Mouse (Mus musculus) T-helper 2 cell (primary cell): ENCODE measurements around the gene Zp3.

Experiments
- in situ Hi-C: fragments of 300-600 bp; cut with MboI, MseI; formaldehyde crosslinking; loops from one replicate; pipeline ENCODE4 v1.15.1; 2025; ENCODE audit warnings: high pct_unique_total_duplicates

Zp3 gene

DNA sequence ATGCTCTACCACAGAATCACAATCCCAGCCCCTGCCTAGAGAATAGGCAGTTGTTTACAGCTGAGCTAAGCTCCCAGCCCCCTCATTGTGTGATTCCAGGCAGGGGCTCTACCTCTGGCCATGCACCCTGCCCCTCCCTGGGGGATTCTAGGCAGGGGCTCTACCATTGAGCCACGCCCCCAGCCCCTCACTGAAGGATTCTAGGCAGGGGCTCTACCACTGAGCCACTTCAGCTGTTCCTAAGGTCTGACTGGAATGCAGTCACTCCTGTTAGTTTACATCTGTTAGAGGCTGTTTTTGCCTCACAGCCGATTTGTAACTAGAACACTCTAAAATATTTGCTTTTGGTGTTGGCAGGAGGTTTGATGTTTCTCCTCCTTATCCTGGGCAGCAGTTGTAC is 22.4 kb downstream of the Zp3 start:
- in situ Hi-C loops = no loop called here

DNA sequence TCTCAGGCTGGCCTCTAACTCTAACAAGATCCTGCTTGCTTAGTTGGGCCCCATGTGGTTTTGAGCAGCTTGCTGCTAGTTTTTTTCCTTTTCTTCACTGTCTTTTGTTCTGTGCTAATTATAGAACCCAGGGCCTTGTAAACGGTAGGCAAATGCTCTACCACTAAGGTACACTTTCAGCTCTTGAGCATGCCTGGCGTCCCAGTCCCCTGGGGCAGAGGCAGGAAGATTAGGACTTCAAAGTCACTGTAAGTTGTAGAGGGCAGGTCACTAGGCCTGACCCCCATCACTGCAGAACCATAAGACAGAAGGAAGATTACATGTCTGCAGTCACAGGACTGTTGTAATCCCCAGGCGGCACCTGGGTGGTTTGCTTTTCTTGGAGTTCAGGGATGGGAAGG is 22.9 kb downstream of the Zp3 start:
- in situ Hi-C loops = no loop called here

DNA sequence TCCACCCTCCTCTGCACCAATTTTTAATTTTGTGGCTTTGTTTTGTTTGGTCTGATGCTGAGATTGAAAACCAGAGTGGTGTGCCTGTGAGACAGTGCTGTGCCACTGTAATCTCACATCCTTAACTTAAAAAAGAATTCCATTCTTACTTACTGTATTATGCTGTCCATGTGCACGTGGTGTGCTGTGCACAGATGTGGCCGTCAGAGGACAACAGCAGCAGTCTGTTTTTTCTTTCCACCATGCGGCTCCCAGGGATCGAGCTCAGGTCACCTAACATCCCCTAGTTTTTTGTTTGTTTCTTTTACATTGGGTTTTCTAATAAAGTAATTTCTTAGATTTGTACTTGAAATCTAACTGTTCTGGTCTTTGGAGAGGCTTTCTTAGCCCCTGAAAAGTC is 24.6 kb downstream of the Zp3 start:
- in situ Hi-C loops = no loop called here

DNA sequence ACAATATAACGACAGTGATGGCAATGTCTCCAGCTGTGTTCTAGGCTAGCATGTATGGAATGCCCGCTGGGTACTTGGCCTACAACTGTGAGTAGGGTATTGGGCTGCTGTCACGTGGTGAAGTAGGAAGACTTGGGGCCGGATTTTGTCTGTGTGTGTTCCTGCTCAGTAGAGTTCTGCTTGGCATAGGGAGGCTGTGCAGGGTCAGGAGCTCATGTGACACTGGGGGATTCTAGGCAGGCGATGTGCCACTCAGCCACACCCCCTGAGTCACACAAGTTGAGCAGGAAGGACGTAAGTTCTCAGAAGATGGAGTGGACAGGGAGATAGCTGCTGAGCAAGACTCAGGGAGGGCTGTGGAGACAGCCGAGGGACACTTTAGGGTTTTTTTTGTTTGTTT is 27.8 kb downstream of the Zp3 start:
- in situ Hi-C loops = no loop called here

DNA sequence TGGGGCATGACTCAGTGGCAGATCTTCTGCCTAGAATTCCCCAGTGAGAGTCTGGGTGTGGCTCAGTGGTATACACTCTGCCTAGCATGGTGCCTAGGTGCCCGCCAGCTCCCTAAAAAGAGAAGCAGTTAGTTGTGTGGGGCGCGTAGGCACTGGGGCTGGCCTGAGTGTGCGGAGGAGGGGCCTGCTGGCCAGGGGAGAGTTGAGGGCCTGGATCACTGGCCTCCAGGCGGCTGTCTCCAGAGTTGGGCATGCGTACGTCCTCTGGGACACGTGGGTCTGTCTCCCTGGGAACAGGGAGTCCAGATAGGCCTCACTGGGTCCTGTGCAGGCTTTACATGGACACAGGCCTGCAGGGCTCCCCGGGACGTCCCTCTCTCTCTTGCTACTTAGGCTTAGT is 35.0 kb downstream of the Zp3 start:
- in situ Hi-C loops = no loop called here

DNA sequence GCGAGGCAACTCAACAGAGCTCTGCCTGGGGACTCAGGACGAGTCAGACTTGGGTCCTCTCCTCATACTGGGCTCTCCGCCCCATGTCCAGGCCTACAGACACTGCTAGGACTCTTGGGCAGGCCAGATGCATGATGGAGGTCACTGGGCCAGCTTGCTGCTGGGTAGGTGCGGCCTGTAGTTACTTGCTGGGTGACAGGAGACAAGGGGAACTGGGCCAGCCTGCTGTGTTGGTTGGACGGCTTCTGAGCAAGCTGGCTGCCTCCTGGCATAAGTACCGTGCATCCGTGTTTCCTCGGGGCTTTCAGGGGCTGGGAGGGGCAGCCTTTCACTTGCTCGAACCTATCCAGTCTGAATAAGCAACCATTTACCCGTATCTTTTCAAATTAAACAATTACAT is 35.7 kb downstream of the Zp3 start:
- in situ Hi-C loops = no loop called here

DNA sequence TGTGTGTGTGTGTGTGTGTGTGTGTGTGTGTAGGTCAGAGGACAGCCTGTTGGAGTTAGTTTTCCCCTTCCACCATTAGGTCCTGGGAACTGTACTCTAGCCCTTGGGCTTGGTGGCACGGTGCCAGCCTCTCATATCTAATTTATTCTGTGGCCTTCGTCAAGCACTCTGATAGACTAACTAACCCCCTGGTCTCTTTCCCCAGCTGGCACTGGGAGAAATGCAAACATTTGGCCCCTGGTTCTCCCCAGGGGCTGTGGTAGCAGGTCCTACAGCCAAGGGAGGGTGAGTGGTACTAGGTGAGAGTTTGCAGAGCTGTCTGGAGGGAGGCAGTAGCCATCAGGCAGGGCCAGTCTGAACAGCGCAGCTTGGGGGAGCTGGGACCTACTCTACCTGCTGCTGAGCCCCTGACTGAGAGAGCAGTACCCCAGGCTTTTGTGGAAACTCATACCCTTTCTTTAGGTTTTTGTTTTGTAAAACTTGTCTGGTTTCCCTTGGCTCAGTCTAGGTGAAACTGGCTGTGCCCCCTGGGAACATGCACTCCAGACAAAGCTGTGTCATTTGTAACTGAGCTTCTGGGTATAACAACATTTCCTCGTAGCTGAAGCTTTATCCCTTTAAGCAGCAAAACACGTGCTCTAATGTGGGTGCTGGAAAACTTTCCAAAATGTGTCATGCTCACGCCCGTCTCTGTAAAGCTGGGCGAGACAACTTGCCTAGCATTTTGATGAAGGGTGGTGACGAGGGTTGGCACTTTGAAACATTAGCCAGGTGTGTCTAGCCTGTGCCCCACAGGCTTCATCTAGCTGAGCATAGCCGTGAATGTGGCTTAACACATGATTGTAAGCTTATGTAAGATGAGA is 36.3 kb downstream of the Zp3 start:
- in situ Hi-C loops = no loop called here

DNA sequence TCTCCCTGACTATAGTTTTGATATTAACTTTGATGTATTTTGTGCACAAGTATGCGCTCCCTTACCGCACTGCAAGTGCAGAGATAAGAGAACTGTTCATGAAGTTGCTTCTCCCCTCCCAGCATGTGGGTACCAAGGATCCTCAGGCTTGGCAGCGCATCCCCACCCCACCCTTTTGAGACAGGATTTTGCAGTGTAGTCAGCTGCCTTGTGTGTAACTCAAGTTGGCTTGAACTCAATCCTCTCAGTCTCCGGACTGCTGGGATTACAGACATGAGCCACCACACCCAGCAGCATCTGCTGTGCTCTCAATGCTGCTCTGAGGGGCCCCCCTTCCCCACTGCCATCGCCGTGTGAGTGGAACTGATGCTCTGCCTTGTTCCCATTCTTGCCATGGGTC is 37.4 kb downstream of the Zp3 start:
- in situ Hi-C loops = no loop called here

DNA sequence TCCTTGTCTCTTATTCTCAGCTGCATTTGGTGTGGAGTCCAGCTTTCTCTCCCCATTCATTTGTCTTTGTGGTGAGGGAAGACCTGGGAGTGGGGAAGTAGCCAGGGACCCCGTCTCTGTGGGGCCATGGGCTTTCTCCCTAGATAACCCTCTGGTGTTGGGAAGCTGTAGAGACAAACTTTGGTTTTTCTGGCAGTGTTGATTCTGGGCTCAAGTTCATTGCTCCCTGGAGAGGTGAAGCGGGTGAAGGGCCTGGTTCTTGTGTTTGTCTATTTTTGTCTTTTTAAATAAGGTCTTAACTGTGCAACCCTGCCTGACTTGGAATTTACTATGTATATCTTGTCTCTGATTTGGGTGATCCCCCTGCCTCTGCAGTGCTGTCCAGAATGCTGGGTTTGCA is 38.8 kb downstream of the Zp3 start:
- in situ Hi-C loops = no loop called here

DNA sequence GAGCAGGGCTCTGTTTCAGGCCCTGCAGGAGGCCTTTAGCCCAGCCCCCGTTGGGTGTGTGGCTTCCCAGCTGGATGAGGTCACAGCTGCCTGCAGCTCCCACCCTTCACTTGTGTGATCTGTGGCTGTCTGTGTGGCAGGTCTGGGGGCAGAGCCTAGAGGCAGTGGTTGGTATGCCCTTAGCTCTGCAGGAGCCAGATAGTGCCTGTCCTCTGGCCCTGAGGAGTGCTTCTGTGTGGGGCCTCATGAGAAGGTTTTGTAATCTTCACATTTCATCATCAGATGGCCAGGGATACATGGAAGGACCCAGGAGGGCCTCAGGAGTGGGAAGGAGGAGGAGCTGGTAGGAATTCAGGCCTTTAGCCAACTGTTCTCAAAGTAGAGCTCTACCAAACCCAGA is 40.0 kb downstream of the Zp3 start:
- in situ Hi-C loops = no loop called here

DNA sequence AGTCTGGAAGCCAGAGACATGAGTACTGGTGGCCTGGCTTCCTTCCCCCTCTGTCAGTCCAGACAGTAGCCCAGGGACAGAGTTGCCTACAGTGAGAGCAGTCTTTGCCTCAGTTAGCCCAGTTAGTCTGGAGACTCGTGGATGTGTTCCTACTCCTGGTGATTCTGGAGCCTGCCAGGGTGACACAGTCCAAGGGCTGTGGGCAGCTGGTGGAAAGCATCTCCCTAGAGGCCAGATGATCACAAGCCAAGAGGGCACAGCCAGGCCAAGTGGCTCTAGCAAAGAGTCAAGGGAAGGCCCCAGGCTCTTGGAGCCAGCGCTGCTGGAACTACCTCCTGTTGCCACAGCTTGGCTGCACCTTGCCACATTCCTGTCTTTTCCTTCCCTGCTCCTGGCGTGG is 45.8 kb downstream of the Zp3 start:
- in situ Hi-C loops = no loop called here

DNA sequence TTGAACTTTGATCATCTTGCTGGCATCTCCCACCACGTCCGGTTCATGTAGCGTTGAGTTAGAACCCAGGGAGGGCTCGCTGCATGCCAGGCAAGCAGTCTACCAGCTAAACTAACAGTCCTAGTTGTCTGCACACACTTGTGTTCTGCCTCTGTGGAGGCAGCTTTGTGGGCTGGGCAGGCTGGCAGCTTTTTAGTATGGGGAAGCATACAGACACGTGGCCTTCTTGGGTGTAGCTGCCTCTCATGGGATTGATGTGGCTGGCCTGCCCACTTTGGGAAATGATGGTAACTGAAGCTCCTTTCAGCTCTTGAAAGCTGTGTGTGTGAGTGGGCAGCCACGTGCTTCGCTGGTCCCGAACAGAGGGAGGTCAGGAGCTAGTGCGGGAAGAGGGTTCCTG is 47.0 kb downstream of the Zp3 start:
- in situ Hi-C loops = no loop called here

DNA sequence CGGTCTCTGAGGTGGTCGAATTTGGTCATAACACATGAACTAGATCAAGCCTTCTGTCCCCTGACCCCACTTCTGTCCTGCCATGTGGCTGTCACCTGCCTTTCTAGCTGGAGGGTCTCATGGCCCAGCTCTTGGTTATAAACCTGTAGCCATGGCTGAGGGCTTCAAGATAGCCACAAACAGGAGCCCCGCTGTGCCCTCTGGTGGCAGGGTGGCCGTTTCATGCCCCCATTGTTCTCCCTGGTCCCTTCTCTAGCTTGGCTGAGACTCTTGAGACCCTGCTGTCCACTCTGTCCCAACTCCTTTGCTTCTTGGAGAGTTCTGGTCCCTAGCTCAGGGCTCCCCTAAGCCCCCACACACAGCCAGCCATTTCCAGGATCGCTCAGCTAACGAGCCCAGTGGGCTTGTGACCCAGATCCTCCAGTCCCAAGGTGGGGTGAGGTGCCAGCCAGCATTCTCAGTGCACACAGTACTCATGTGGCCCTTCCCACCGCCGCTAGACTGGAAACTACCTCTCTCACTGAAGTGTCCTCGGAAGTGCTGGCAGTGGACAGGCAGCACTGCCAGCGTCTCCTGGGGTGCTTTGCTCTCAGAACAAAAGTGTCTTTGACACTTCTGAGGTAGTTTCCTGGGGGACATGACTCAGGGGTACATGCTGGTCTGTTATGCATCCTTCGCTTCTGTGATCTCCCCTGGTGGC is 47.9 kb downstream of the Zp3 start:
- in situ Hi-C loops = no loop called here

DNA sequence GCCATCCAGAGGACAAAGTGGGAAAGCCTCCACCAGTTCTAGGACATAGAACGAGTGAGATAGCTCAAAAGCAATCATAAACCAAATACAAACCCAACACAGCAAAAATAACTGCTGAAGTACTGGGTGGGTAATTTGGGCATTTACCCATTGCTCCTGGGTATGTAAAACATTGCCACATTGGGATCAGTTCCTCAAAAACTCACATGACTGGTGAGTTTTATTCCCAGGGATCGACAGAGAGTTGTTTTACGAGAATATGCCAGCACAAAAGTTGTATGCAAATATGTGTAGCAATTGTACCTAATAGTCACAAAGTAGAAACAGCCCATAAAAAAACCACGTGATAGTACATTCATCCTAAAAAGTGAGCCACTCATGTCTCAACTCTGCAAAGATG is 55.0 kb downstream of the Zp3 start:
- in situ Hi-C loops = no loop called here

DNA sequence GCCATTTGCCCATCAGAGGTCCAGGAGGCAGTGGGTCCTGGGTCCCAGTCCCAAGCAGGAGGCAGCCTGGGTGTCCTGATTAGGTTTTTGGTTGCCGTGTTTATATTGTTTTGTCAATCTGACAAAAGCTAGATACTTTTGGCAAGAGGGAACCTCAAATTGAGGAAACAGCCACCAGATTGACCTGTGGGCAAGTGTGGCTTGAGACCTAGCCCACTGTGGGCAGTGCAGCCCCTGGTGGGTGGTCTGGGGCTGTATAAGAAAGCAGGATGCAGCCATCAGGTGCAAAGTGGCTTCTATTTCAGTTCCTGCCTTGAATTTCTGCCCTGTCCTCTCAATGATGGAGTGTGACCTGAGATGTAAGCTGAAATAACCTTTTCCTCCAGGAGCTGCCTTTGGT is 55.4 kb downstream of the Zp3 start:
- in situ Hi-C loops = no loop called here

DNA sequence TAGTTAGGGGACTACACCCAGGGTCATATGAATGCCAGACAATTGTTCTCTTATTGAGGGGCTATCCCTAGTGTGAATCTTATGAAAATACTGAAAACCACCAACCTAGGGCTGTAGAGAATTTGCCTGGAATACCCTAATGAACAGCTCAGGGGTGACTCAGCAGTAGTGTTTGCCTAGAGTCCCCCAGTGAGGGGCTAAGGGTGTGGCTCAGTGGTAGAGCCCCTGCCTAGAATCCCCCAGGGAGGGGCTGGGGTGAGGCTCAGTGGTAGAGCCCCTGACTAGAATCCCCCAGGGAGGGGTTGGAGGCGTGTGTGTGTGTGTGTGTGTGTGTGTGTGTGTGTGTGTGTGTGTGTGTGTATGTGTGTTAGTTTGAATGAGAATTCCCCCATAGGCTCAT is 56.8 kb downstream of the Zp3 start:
- in situ Hi-C loops = no loop called here
